Comparison of ENCODE assay signal across 15 mouse cellular contexts in the genomic region with DNA sequence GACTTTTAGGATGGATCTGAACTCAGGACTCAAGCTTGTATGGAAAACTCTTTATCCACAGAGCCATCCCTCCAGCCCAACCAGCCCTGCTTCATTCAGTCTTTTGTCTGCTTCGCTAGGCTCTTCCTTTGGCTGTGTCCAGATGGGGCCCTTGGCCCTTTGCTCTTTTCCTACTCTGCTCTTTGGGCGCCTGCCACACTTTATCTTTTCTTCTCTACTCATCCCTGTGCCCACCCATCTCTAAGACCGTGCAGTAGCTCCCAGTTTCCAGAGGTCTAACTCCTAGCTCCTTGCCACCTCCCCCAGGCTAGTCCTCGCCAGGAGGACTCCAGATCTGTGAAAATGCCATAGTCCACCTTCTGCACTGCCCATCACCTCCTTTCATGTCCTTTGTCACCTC.
"Had no signal": no experiment of that assay in that cellular context is flagged by ENCODE, and none has a peak within 500 bp of the region (broad histone marks: within the 10 kb centered on the region; RNA-seq: fewer than 3 reads in every experiment).

No protein-coding gene starts in this region.

- DNase-seq: gastrocnemius, postnatal 14 days; gastrocnemius, postnatal 36 days; heart, adult 11 months; heart, adult 2 months; heart, postnatal 14 days; heart, postnatal 36 days; kidney, adult 11 months; kidney, adult 2 months; kidney, adult 9 months; kidney, postnatal 10 days; kidney, postnatal 25 days; layer of hippocampus, adult 9-11 months; layer of hippocampus, postnatal 36 days; left cerebral cortex, postnatal 4 days; lung, adult 18-20 months had no signal
